Mouse (Mus musculus) adrenal gland, adult 18-20 months (tissue): ENCODE data around the gene Acer3. TPM values are rescaled to one million over a fixed set of nuclear protein-coding genes. Genes with fewer than 3 reads are reported as not detected.
A peak's percentile ranks its signal among the peaks of the same experiment; 100 is the strongest.
"Not testable (repeated sequence)": the region's sequence is repeated elsewhere in the genome, so short reads cannot be mapped to it uniquely, and the experiment has no call there.

Experiments
- DNase-seq, 2 experiments: peaks; one replicate each; pipeline ENCODE4 v3.0.0; 2021 to 2022; ENCODE audit warnings: low spot score in 2 of 2
- total RNA-seq, 2 experiments: library from RNA; stranded (reverse); gene quantifications; 1 replicate in 1 of 2; 2 replicates in 1 of 2; pipeline ENCODE4 v1.2.3; 2021

Acer3 gene
- total RNA-seq, 2 experiments from 2014 or later, result 11.7 to 12.9 TPM

DNA sequence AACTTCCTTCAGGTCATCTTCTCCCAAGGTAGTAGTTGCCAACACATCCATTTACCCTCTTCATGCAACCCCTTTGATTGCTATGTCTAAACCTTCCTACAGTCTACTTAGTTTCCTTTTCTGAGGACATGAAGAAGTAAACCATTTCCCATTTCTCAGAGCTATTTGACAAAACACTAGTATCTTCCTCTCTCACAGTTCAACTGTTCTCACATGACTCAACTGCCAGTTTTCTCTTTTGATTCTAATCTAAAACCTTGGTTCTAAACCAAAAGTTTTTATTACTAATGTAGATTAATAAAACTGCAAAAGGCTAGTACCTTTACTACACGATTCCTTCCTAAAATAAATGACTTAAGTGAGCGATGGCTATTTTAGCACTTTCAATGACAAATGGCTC, 13.6 kb downstream of the Acer3 start:
- DNase-seq, result no peak

DNA sequence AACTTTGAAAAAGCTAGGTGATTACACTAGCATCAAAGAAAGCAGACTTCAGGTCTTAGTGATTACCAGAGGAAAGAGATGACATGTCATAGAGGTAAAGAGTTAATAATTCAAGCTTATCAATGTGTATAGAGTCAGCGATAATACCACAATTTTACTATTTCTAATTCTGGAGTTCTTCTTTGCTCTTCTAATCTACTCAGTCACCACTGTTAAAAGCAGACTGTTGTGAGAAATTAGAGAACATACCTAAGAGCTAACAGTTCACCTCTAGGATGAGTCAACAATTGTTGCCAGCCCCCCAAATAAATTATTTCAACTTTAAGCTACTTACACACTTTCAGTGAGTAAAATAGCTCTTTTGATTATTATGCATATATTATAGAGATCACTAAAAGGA, 28.1 kb downstream of the Acer3 start:
- DNase-seq, result no peak

DNA sequence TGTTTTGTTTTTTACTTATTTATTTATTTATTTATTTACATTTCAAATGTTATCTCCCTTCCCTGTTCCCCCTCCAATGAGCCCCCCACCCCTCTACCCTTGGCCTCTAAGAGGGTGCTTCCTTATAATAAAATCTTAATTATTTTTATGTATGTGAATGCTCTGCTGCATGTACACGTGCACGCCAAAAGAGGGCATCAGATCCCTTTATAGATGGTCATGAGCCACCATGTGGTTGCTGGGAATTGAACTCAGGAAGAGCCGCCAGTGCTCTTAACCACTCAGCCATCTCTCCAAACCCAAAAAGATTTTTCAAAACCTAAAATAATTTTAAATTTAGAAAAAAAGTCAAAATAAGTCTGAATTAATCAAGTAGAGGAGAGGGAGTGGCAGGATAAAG, 31.4 kb downstream of the Acer3 start:
- no peak for DNase-seq

DNA sequence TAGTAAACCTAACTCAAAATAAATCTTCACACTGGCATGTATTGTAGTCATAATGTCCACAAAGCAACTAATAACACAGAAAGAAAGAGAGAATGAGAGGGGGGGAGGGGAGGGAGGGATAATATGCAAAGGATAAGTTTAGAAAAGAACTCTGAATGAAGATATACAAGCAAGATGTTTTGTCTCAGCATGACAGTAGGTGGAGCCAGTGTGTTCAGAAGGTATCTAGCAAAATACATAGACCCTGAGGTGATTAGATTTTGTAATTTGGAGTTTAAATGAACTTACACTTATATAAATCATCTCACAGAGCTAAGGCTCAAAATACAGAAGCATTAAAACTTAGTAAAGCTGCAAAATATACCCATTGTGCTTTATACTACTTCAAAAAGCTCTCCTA, 44.7 kb downstream of the Acer3 start:
- DNase-seq, result no peak

- DNase-seq, result not testable (repeated sequence)
These were observed 52.8 kb downstream of the Acer3 start for GRCm38 (mm10) chr7:98268166-98268565.

DNA sequence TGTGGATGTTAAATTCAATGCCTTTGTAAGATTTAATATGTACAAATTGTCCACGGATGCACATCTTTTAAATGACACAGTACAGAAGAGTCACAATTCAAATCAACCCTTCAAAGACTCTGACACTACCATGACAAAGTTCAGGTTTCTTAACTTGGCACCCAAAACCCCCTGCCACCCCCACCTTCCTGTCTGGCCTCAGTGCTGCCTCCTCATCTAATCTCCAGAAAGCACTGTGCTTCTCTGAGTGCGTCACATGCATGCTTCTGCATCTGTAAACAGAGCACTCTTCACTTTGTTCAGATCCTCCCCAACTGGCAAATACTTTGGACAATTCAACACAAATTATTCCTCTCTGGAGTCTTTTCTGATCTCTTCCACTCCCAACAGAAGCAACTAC, 68.5 kb downstream of the Acer3 start:
- no peak for DNase-seq

DNA sequence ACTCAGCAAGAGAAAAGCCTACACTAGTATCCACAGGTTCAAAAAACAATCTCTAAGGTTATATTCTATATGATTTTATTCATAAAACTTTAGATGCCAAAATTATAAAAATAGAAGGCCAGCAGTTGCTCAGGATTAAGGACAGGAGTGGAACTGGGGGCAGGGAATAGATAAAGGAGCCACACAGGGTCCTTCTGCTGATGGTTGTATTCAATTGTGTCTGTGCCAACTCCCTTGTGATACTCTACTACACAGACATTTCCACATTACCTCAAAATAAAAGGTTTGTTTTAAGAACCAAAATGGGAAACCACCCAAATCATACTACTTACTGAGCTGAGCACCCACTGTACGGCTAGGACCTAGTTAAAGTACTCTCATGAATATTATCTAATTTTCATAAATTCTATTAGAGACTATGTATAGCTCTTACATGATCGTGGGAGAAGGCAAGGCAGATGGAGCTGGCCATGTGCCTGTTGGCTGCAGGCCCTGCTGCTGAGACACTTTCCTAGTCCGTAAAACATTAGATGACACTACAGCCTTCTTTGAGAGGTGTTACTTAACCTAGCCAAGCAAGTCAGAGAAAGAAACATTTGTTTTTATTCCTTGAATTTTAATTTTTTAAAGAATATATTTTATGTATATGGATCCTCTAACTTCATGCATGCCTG, 84.2 kb downstream of the Acer3 start:
- DNase-seq, result no peak

- DNase-seq, result no peak
These were observed 97.2 kb downstream of the Acer3 start for GRCm38 (mm10) chr7:98223796-98224195.

DNA sequence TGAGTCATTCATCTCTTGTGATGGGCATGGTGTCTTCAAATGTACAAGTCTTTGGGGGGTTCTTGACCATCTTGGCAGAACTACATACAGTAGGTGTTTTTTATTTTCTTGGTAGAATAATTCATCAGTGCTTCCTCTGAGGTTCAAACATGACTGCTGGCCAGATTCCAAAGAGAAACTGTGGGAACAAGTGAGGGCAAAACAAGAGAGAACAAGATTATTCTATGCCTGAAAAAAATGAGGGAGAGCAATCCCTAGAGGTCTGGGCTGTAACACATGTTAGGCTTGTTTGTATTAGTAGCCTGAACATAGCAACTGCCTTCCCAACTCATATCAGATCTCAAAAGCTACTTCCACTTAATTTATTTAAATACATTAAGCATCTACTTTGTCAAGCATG, 104.3 kb downstream of the Acer3 start:
- no peak for DNase-seq

GRCm38 (mm10) chr7:98202946-98203345, 118.1 kb downstream of the Acer3 start:
- no peak for DNase-seq

- DNase-seq, result no peak
These were observed 119.4 kb downstream of the Acer3 start for GRCm38 (mm10) chr7:98201493-98202028.

DNA sequence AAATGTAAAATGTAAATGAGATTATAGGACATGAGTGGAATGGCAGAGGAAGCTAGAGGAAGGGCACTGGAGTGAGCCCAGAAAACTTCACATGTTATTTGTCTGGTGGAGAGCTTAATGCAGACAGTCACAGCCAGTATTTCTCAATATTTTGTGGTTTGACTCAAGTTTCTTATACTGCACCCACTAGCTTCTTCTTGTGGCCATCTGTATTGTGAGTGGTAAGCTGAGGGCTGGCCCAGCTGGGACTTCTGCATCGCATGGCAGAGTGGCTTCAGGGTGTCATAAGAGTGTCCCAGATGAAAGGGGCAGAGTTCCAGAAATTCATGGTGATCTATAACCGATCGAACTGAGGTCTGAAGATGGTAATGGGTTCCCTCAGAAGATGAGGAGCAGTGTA, 120.6 kb downstream of the Acer3 start:
- no peak for DNase-seq

- DNase-seq, result no peak
These were observed 121.6 kb downstream of the Acer3 start, which contains the start of gene B3gnt6 for GRCm38 (mm10) chr7:98199381-98199780. Gene B3gnt6 (minus strand): TSS chr7:98199481.

GRCm38 (mm10) chr7:98195151-98195801, 125.7 kb downstream of the Acer3 start:
- no peak for DNase-seq

GRCm38 (mm10) chr7:98194026-98194792, 126.8 kb downstream of the Acer3 start:
- peak in 1 of 2 experiments; percentile 28 for DNase-seq

DNA sequence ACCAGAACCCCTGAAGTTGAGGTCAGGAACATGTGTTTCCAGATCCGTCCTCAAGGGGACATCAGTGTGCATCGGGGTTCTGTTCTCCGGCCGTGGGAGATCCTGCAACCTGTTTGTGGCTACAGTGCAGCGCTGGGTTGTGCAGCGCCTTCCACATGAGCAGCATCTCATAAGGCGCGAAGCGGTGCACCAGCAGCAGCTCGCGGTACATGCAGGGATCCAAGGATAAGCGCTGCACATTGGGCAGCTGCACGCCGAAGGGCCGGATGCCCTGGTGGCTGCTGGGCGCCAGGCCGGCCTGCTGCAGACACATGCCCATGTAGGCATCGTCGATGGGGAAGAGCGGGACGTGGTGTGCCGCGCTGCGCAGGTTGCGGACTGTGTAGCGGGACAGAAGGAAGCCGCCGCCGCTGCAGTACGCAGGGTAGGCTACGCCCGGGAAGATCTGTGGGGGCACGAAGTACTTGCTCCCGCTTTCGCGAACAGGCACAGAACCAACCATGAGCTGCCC, 127.4 kb downstream of the Acer3 start:
- peak in 1 of 2 experiments; percentile 19 for DNase-seq

- DNase-seq, result no peak
These were observed 129.3 kb downstream of the Acer3 start for GRCm38 (mm10) chr7:98191571-98192250.

- DNase-seq, result no peak
These were observed 130.4 kb downstream of the Acer3 start for GRCm38 (mm10) chr7:98190578-98190977.

DNA sequence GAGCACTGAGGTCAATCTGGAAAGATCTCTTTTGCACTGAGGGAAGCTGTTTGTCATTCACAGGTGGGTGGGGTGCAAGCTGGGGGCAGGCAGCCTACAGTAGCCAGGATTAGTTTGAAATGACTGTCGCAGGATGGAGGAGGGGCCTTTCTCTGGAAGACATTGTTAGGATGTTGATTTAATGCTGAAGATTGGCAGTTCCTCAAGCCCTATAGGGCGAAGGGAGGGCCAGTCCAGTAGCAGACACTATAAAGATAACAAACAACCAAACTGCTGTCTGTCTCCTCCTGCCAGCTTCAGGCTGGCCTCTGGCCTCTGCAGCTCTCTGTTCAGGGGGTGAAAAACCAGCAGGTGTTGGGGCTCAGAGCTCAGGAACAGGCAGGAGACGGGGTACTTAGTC, 131.3 kb downstream of the Acer3 start:
- DNase-seq, result no peak

- no peak for DNase-seq
These were observed 132.3 kb downstream of the Acer3 start for GRCm38 (mm10) chr7:98188680-98189079.

DNA sequence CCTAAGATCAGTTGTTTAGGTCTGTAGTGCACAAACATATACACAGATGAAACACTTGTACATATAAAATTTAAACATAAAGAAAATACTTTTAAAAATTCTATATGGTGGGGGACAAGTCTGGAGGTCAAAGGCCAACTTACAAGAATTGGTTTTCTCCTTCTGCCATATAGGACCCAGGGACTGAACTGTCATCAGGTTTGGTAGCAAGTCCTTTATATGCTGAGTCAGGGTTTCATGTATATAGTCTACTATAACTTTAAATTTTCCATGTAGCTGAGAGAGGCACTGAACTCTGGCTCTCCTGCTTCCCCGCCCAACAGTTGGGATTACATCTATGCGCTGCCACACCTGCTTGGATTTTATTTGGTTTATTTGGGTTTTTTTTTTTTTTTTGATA, 132.8 kb downstream of the Acer3 start:
- DNase-seq, result no peak
